In genomic region chr13:95649941-95650340, GRCm38 (mm10) we compare ENCODE assay signal across 29 mouse cellular contexts. TPM values are rescaled to one million over a fixed set of nuclear protein-coding genes. Genes with fewer than 3 reads are reported as not detected.
"Had no signal": no experiment of that assay in that cellular context is flagged by ENCODE, and none has a peak within 500 bp of the region (broad histone marks: within the 10 kb centered on the region; RNA-seq: fewer than 3 reads in every experiment).

No protein-coding gene starts in this region.

- H3K9me3 ChIP-seq: heart, embryonic 13.5 days; heart, embryonic 15.5 days; hindbrain, embryonic 13.5 days; hindbrain, embryonic 15.5 days; kidney, embryonic 15.5 days; limb, embryonic 10.5 days; limb, embryonic 12.5 days; liver, embryonic 13.5 days; liver, embryonic 15.5 days had no signal

- H3K4me3 ChIP-seq: heart, adult 2 months; heart, embryonic 13.5 days; heart, embryonic 15.5 days; hindbrain, embryonic 13.5 days; hindbrain, embryonic 15.5 days; kidney, embryonic 15.5 days; layer of hippocampus, adult 2 months; left cerebral cortex, adult 2 months; limb, embryonic 10.5 days; limb, embryonic 12.5 days; liver, embryonic 13.5 days; liver, embryonic 15.5 days had no signal

- H3K9ac ChIP-seq: heart, embryonic 13.5 days; heart, embryonic 15.5 days; hindbrain, embryonic 13.5 days; hindbrain, embryonic 15.5 days; kidney, embryonic 15.5 days; limb, embryonic 12.5 days; liver, embryonic 13.5 days; liver, embryonic 15.5 days; liver, postnatal 0 days had no signal

- H3K27me3 ChIP-seq: heart, embryonic 13.5 days; heart, embryonic 15.5 days; hindbrain, embryonic 13.5 days; hindbrain, embryonic 15.5 days; kidney, embryonic 15.5 days; limb, embryonic 12.5 days; liver, embryonic 13.5 days; liver, embryonic 15.5 days had no signal

- H3K4me2 ChIP-seq: heart, embryonic 13.5 days; heart, embryonic 15.5 days; hindbrain, embryonic 13.5 days; hindbrain, embryonic 15.5 days; kidney, embryonic 15.5 days; limb, embryonic 12.5 days; liver, embryonic 11.5 days; liver, embryonic 13.5 days; liver, embryonic 15.5 days had no signal

- H3K27ac ChIP-seq: heart, adult 2 months; heart, embryonic 13.5 days; heart, embryonic 15.5 days; hindbrain, embryonic 13.5 days; hindbrain, embryonic 15.5 days; hindbrain, postnatal 0 days; kidney, embryonic 15.5 days; kidney, postnatal 0 days; layer of hippocampus, adult 2 months; left cerebral cortex, adult 2 months; limb, embryonic 10.5 days; limb, embryonic 12.5 days; liver, embryonic 13.5 days; liver, embryonic 15.5 days had no signal

- H3K36me3 ChIP-seq: heart, embryonic 13.5 days; heart, embryonic 15.5 days; hindbrain, embryonic 15.5 days; kidney, embryonic 15.5 days had no signal

- DNase-seq: gastrocnemius, postnatal 14 days; gastrocnemius, postnatal 36 days; heart, adult 11 months; heart, adult 2 months; heart, postnatal 14 days; heart, postnatal 36 days; kidney, adult 11 months; kidney, adult 2 months; kidney, adult 9 months; kidney, postnatal 4 days; liver; liver, embryonic 13.5 days; liver, postnatal 0 days had no signal

- H3K4me1 ChIP-seq: hindbrain, embryonic 13.5 days; hindbrain, embryonic 15.5 days had no signal

- ATAC-seq: hindbrain, postnatal 0 days; intestine, embryonic 16.5 days; liver, postnatal 0 days had no signal

RNA-seq across cellular contexts. Expression of gene F2rl2, which starts 46.7 kb away (rescaled TPM):
- total RNA-seq: gastrocnemius, adult 18-20 months; gastrocnemius, adult 8-10 months; gastrocnemius, postnatal 14 days; gastrocnemius, postnatal 36 days had no signal
